ENCODE assay signal across 20 mouse cellular contexts in the genomic region with DNA sequence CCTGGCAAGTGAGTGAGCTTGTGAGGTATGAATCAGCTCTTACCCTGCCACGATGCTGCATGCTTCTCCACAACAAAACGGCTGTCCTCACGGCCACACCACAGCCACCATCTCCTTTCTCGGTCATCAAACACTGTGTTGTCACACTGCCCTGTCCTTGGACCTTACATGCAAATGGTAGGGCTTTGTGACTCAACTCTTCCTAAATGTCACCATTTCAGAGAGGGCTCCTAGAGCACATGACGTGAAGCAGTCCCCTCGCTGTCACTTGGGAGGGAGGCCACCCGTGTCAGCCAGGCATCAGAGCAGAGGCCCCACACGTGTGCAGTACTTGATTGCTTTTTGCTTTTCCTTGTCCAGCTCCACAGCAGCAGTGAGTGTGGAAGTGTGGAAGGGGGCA.
"Had no signal": no experiment of that assay in that cellular context is flagged by ENCODE, and none has a peak within 500 bp of the region (broad histone marks: within the 10 kb centered on the region; RNA-seq: fewer than 3 reads in every experiment).

No protein-coding gene starts in this region.

- ATAC-seq: liver, postnatal 0 days; lung, postnatal 0 days had no signal

- H3K9me3 ChIP-seq: kidney, embryonic 15.5 days; limb, embryonic 12.5 days; limb, embryonic 15.5 days; neural tube, embryonic 12.5 days; neural tube, embryonic 15.5 days had no signal

- H3K4me3 ChIP-seq: kidney, embryonic 15.5 days; limb, embryonic 12.5 days; limb, embryonic 15.5 days; neural tube, embryonic 12.5 days; neural tube, embryonic 15.5 days had no signal

- DNase-seq: kidney, postnatal 10 days; kidney, postnatal 36 days; left cerebral cortex, postnatal 4 days; liver, postnatal 0 days; lung, embryonic 14.5 days; midbrain, embryonic 14.5 days; retina, postnatal 1 day; right cerebral cortex, postnatal 25 days; thymus, adult 2 months; thymus, postnatal 14 days; thymus, postnatal 4 days had no signal

- H3K27me3 ChIP-seq: kidney, embryonic 15.5 days; limb, embryonic 12.5 days; limb, embryonic 15.5 days had no signal

- H3K4me1 ChIP-seq: kidney, embryonic 15.5 days; limb, embryonic 12.5 days; limb, embryonic 15.5 days had no signal

- H3K27ac ChIP-seq: kidney, embryonic 15.5 days; limb, embryonic 12.5 days; limb, embryonic 15.5 days; liver, embryonic 14.5 days; macrophage; neural tube, embryonic 12.5 days; neural tube, embryonic 15.5 days; stomach, postnatal 0 days had no signal
